Mouse (Mus musculus) mature B cell (primary cell): ENCODE data around the gene Agbl3.

Experiments
- in situ Hi-C: fragments of 300-500 bp; cut with MboI; formaldehyde crosslinking; loops from 2 replicates; pipeline ENCODE4 v1.14.3; 2019

Agbl3 gene

GRCm38 (mm10) chr6:34780231-34780942, at the start of gene Agbl3:
TSS of gene Agbl3 (plus strand) at chr6:34780432.
- in situ Hi-C loops: no loop called here

DNA sequence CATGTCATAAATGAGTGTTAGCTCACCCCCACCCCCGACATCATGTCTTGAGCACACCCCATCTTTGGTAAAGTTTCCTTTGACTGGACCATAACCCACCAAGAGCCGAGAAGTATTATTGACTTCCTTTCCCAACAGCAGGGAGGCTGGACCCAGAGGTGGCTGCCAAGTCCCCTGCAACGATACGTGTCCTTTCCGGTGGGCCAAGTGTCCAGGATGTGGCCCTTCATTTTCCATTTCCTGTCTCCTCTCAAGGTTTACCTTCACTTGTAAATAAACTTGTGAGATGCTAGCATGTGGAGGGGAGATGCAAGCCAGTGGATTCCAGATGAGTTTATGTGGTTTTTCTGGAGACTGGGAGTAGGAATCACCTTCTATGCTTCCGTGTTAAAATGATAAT, 49.2 kb upstream of the Agbl3 start:
- in situ Hi-C loops: no loop called here

DNA sequence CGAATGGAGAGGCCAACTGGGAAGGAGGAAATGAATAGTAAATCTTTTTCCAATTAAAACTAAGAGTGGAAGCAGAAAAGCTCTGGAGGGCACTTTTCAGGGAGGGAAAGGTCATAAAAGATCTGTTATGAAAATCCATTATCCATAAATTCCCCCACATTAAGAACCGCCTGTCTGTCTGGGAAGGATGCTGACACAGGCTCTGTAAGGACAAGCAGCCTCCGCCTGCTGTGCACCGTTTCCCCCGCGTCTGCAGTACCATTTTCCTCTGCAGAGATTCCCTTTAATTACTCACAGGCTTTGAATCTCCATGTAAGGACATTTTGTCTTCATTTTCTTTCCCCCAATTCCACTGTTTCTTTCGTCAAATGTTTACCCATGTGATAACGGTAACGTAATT, 48.7 kb upstream of the Agbl3 start:
- in situ Hi-C loops: no loop called here

- in situ Hi-C loops: no loop called here
These were observed 45.1 kb upstream of the Agbl3 start for GRCm38 (mm10) chr6:34734940-34735695.

DNA sequence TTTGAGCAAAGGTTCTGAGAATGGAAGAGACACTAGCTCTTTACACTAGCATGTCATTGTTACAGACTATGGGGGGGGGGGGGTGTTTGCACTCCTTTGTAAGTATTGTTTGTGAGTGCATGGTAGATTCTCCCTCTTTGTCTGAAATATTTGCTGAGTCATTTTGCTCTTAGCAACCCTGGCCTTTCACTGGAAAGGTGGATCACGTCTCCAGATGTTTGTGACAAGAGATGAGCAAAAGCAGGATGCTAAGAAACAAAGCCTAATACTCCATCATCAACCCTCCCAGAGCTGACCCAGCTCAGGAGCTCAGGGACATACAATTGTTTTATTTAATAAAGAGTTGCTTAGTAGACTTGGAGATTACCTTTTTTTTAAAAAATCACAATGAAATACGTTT, 43.3 kb upstream of the Agbl3 start:
- in situ Hi-C loops: no loop called here

- in situ Hi-C loops: no loop called here
These were observed 36.3 kb upstream of the Agbl3 start for GRCm38 (mm10) chr6:34743946-34744345.

GRCm38 (mm10) chr6:34747846-34748245, 32.4 kb upstream of the Agbl3 start:
- in situ Hi-C loops: no loop called here

DNA sequence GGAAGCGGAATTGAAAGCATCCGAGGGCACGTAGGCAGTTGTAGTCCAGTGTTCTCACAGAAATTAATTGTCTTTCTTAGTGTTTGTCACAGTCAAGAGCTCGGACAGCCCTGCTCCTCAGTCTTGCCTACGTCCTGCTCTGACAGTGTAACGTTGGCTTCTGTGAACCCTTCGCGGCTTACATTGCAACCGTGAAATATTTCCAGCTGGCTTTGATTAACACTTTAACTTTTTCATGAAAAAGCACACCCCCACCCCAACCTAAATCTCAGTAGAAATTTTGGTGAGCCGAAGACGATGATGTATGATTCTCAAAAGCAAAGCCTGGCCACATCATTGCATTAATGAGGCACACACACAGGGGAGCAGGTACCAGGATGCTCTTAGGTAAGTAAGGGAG, 31.7 kb upstream of the Agbl3 start:
- in situ Hi-C loops: no loop called here

DNA sequence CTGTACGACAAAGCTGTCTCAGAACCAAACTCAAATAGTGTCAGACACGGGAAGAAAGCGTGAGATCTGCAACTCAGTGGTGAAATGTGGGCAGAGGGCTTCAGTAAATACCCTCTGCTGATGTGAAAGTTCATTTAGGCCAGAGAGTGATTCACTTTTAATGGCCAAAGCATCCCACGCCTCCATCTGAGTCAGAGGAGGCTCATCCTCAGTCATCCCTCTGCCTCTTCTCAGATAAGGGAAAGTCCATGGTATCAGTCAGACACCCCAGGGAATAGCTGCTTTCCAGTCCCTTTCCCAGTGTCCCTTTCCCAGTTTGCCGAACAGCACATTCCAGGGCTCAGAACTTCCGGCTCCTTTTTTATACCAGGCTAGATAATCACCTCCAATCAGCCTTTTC, 30.7 kb upstream of the Agbl3 start:
- in situ Hi-C loops: no loop called here

DNA sequence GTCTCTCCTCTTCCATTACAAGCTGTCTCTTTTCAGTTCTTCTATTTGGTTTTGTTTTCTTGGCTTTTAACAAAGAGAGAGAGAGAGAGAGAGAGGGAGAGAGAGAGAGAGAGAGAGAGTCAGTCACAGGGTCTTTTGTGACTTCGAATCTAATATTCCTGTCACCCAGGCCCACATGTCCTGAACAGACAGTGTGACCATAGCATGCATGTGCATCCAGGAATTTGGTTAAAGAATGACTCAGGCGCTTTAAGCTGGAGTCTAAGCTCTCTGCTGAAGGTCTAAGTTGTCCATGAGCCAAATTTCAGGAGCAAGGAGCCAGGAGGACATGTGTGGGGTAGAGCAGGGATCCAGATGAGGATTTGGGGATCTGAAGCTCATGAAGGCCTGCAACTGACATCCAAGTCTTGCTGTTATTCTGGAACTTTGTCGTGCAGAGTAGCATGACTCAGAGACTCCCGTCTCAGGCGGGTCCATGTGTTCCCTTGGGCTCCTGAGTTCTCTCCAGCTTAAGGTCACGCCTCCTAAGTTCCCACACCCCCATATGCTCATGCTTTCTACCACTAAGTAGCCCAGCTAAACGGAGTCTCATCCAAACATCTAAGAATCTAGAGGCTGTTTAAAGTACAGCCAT, 29.6 kb upstream of the Agbl3 start:
- in situ Hi-C loops: no loop called here

GRCm38 (mm10) chr6:34751625-34752024, 28.6 kb upstream of the Agbl3 start:
- in situ Hi-C loops: no loop called here

GRCm38 (mm10) chr6:34754448-34754847, 25.8 kb upstream of the Agbl3 start:
- in situ Hi-C loops: no loop called here

- in situ Hi-C loops: no loop called here
These were observed 21.9 kb upstream of the Agbl3 start for GRCm38 (mm10) chr6:34758340-34758739.

- in situ Hi-C loops: no loop called here
These were observed 20.2 kb upstream of the Agbl3 start for GRCm38 (mm10) chr6:34760023-34760422.

GRCm38 (mm10) chr6:34765721-34766120, 14.5 kb upstream of the Agbl3 start:
- in situ Hi-C loops: no loop called here

- in situ Hi-C loops: loop anchor here (10.0 kb wide), 1 partner anchor 105 kb away; the partner anchor contains the start of gene Cyren
These were observed 10.2 kb upstream of the Agbl3 start for GRCm38 (mm10) chr6:34769984-34770383.

DNA sequence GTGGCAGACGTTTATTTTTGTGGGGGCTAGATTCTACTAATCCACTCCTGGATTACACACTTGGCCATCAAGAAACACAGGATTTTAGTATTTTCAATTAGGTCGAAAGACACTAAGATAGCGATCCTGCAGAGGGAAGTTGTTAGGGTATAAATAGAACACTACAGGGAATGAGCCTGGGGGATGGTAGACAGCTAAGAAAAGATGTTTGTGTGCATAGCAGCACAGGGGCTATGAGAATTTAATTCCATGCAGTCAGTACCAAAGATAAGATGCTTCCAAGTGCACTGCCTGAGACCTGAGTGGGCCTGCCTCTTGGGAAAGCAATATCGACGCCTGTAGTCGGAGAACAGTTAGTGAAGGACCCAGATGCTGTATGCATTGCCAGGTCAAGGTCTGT, 9.7 kb upstream of the Agbl3 start:
- in situ Hi-C loops: loop anchor here (10.0 kb wide), 1 partner anchor 104 kb away; the partner anchor contains the start of gene Cyren

DNA sequence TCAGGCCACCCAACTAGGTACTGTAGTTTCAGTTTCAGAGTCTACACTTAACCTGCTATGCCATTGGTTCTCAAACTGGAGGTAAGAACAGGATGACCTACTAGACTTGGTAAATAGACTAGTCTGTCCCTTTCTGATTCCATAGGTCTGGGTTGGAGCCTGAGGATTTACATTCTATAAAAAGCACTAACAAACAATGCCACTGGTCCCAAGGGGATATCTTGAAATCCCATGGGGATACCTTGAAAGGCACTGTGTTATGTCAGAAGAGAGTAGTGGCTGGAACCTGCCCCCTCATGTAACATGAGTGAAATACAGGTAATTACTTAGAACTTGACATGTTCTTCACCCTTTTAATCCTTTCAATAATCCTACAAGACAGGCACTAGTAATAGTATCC, 3.8 kb upstream of the Agbl3 start:
- in situ Hi-C loops: loop anchor here (10.0 kb wide), 1 partner anchor 98 kb away; the partner anchor contains the start of gene Cyren

DNA sequence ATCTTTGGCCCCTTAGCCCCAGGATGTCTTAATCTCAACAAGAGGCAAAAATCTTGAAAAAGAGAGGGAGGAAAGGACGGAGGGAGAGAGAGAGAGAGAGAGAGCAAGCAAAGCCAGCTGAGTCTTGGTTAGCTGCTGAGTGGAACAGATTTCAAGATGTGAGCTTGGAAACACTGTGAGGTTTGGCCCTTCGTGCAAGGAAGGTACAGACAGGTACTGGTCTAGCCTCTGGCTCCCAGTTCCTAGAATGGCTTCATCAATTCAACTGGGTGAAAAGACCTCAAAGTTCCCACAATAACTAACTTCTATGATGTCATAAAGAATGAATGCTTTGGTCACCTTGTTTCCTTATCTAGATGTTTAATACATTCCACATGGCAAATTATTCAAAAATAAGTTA, 3.1 kb upstream of the Agbl3 start:
- in situ Hi-C loops: loop anchor here (10.0 kb wide), 1 partner anchor 98 kb away; the partner anchor contains the start of gene Cyren

GRCm38 (mm10) chr6:34777981-34778668, 2.1 kb upstream of the Agbl3 start:
- in situ Hi-C loops: loop anchor here (10.0 kb wide), 1 partner anchor 97 kb away; the partner anchor contains the start of gene Cyren

- in situ Hi-C loops: no loop called here
These were observed 684 bp downstream of the Agbl3 start for GRCm38 (mm10) chr6:34780943-34781289.

- in situ Hi-C loops: no loop called here
These were observed 2.3 kb downstream of the Agbl3 start for GRCm38 (mm10) chr6:34782493-34782892.
